Mouse (Mus musculus) c-Kit-negative CD71-positive TER-119-positive erythroid progenitor cells, embryonic 14.5 days (primary cell): ENCODE measurements around the gene Rdh1.

Source experiments
- DNase-seq: peaks from one replicate; pipeline ENCODE4 v3.0.0-alpha.2; 2013; ENCODE audit warnings: low read depth, low spot score

Gene Rdh1

DNA sequence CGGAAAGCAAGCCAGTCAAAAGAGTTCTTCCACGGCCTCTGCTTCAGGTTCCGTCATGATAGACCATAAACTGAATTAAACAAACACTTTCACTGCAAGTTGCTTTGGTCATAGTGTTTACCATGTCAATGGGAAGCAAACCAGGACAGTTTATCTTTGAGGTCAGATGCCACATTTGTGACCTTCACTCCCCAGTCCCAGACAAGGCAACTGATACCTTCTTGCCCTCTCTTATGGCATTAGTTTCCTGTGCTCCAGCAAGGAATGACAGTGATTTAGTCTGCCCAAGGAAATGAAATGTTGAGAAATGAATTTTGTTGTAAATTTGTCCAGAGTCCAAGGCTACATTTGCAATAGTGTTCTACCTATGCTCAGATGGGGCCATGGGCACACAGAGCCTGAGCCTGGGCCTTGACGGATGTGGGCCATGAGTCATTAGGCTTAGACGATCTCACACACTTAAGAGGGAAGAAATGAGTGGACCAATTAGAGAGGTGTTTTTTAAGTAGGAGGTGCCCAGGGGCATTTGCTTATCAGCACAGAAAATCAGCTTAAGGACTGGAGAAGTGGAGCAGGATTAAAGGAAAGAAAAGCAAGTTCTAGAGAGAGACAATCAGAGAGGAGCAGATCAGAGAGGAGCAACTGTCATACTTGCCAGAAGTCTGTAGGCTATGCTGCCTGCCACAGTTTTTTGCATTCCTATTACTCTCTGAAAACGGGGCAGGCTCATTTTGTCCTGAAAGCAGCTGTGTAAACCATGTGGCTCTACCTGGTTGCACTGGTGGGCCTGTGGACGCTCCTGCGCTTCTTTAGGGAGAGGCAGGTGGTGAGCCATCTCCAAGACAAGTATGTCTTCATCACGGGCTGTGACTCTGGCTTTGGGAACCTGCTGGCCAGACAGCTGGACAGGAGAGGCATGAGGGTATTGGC is at the start of gene Rdh1, which contains the start of gene Rdh16f1:
Gene Rdh1, plus strand, starts transcription at position 541 of the 930 bp plus-strand sequence.
Gene Rdh16f1, plus strand, starts transcription at position 607 of the 930 bp plus-strand sequence.
- DNase-seq: no peak

GRCm38 (mm10) chr10:127710331-127710730 is 49.2 kb upstream of the Rdh1 start:
- DNase-seq: no peak

GRCm38 (mm10) chr10:127712736-127713135 is 46.8 kb upstream of the Rdh1 start:
- no peak for DNase-seq

DNA sequence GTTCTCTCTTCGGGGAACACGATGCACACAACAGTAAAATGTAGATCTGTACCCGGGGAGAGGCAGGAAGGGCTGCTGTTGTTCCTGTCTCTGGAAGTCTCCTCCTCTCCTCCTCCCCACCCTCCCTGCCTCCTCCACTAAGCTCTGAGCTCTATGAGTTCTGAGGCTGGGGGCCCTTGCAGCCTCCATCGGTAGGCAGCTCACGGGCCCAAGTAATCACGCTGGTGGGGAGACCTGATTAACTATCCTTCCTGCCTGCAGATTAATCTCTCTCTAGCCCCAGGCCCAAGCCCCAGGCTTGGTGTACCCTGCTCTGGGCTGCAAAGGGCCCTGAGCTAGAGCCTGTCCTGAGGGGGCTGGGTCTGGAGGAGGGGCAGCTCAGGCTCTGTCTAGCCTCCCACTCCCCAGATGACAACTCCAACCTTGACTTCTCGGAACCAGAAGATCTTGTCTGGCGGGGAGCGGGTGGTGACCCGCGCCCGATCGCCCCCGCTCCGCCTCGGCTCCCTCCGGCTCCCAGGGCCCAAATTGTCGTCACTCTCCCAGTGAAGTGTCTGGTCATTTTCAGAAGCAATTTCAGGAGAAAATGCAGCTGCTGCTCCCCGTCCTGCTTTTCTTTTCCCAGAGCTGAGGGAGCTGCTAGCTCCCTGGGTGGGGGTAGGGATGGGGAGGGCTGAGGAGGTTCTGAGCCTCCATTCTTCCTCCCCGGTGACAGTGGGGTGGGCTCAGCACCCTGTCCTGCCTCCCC is 37.7 kb upstream of the Rdh1 start:
- DNase-seq: no peak

GRCm38 (mm10) chr10:127724178-127724577 is 35.3 kb upstream of the Rdh1 start, which contains the start of gene Tac2:
Gene Tac2 (plus strand): TSS chr10:127724478.
- DNase-seq: no peak

- DNase-seq: no peak
Observed at GRCm38 (mm10) chr10:127725136-127725535, 34.4 kb upstream of the Rdh1 start.

- no peak for DNase-seq
Observed at GRCm38 (mm10) chr10:127728437-127728836, 31.1 kb upstream of the Rdh1 start.

GRCm38 (mm10) chr10:127730285-127730932 is 29.1 kb upstream of the Rdh1 start:
- no peak for DNase-seq

- DNase-seq: no peak
Observed at GRCm38 (mm10) chr10:127730933-127731310, 28.6 kb upstream of the Rdh1 start.

GRCm38 (mm10) chr10:127731397-127731796 is 28.1 kb upstream of the Rdh1 start:
- no peak for DNase-seq

- no peak for DNase-seq
Observed at GRCm38 (mm10) chr10:127734434-127734833, 25.1 kb upstream of the Rdh1 start.

- no peak for DNase-seq
Observed at GRCm38 (mm10) chr10:127736266-127736665, 23.3 kb upstream of the Rdh1 start.

- DNase-seq: no peak
Observed at GRCm38 (mm10) chr10:127736916-127737315, 22.6 kb upstream of the Rdh1 start.

DNA sequence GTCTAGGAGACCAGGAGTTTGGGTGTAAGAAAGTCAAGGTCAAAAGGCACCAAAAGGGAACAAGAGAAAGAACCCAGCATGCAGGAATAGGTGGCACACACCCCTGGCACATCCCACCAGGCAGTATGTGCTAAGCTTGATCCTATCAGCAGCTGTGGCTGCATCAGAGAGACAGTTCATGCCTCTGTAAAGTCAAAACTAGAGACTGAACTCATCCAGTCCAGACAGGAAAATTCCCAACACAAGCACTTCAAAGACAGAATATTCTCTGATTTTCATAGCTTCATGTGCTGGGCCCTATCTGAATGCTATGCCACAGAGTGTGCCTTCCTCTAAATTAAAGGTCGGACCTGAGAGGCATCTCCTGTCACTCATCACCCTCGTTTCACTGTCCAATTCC is 22.0 kb upstream of the Rdh1 start:
- DNase-seq: no peak

DNA sequence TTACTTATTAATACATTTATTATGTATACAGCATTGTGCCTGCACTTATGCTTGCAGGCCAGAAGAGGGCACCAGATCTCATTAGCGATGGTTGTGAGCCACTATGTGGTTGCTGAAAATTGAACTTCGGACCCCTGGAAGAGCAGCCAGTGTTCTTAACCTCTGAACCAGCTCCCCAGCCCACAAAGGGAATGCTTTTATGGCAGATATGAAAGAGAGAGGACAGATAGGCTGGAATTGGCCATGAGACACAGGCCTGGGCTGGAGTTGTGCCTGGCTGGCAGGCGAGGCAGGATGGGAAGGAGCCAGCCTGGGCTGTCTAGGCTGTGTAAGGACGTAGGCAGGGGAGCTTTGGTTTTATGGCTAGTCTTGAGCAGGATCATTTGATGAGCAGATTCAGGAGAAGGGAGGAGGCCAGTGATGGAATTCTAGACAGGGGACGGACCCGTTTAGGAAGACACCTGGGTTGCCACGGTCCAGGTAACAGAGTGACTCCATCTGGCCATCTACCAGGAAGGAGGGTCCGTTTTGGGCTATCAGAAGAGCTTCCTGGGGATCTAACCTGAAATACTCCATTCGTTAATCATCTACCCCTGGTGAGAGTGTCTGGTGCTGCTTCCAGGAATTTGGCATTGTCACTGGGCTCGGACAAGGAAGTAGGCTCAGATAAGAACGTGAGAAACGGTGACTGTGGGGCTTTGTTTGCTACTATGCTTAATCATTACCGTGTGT is 21.2 kb upstream of the Rdh1 start:
- DNase-seq: peak; percentile 51

DNA sequence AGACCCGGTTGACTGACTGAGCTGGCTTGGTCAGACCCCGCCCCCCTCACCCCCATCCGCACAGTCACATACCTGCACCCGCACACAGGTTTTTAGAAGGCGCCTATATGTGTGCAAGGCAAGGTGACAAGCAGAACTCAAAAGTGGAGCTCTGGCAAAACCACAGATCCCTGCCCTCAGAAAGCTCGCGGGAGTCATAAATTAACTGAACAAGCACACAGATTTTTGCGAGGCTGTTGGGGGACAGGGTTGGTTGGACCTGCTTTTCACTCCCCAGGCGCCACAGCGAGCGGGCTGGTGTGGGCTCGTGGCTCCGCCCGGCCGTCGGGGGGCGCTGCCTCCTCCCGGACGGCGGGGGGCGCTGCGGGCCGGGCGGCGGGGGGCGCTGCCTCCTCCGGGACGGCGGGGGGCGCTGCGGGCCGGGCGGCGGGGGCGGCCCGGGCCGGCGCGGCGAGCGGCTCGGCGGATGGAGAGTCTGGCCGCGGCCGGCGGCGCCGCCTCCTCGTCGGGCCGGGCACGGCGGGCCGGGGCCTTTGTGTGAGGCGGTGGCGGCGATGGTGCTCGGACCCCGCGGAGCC is 20.3 kb upstream of the Rdh1 start, which contains the start of gene Zbtb39:
Gene Zbtb39, plus strand, starts transcription at position 456 of the 578 bp plus-strand sequence.
- no peak for DNase-seq

GRCm38 (mm10) chr10:127739661-127740161 is 19.8 kb upstream of the Rdh1 start:
- DNase-seq: no peak

DNA sequence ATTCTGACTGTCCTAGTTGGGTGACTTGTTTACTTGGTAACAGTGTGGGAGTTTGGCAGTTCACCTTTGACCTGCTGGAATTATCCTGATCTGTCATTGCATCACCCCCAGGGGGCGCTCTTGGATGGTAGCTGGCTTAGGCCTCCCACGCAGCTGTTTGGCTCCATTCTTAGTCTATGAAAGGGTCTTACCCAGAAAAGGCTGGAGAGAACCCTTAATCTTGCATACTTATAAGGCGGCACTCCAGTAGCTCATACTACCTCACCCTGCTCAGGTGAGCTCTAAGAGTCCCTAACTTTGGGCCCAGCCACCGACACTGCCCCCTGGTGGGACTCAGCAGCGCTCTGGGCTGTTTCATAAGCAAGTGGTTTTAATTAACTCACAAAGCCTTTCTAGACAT is 14.9 kb upstream of the Rdh1 start:
- DNase-seq: no peak

DNA sequence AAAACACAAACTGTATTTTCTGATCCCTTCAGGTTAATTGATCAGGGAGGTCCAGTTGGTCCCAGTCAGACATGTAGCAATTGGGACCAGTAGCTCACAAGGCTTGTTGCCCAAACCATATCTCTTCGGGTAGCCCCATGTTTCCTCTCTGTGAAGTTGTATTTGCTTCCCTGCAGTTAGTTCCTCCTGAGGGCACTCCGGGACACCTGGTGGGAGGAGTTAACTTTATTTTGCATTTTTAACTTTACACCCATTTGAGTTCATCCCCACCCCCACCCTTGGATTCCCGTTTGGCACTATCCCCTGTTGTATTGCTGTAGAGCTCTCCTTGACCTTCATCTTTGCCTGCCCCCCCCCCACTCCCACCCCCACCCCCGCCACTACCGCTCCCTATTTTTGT is 13.6 kb upstream of the Rdh1 start:
- no peak for DNase-seq

DNA sequence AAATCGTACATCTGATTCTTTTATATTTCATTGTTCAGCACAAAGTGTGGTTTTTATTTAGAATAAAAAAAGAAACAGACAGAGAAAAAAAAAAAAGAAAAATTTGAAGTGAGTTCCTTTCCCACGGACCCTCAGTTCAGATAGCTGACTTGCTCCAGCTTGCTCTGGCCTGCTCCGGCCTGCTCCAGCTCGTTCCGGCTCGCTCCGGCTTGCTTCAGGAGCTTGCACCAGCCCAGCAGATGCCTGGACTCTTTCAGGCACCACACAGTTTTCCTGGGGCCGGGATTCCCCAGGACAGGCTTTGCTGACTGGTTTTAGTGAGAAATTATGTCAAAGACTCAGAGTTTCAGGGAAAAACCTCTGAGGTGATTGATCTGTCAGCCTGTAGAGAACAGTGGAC is 12.3 kb upstream of the Rdh1 start:
- DNase-seq: no peak
